Mouse (Mus musculus) gastrocnemius, postnatal 36 days (tissue): ENCODE data around the gene Zbed5. TPM values are rescaled to one million over a fixed set of nuclear protein-coding genes. Genes with fewer than 3 reads are reported as not detected.
A peak's percentile ranks its signal among the peaks of the same experiment; 100 is the strongest.
"Not testable (repeated sequence)": the region's sequence is repeated elsewhere in the genome, so short reads cannot be mapped to it uniquely, and the experiment has no call there.

Source experiments
- DNase-seq, 2 experiments: peaks; one replicate each; pipeline ENCODE4 v3.0.0; 2022
- intact Hi-C: fragments of 180-260 bp; cut with DNase I; formaldehyde crosslinking; loops from one replicate; pipeline ENCODE4 v1.15.1; 2025
- total RNA-seq, 2 experiments: library from RNA; stranded (reverse); gene quantifications; 2 replicates each; pipeline ENCODE4 v1.2.3; 2021

Zbed5 gene
- total RNA-seq, 2 experiments from 2014 or later = 0.23 to 0.27 TPM

- DNase-seq = no peak
Observed at GRCm38 (mm10) chr5:129907775-129908174, 12.3 kb downstream of the Zbed5 start.

GRCm38 (mm10) chr5:129908242-129908965, 12.9 kb downstream of the Zbed5 start, which contains the start of gene Nupr1l:
Gene Nupr1l (plus strand): TSS chr5:129908540.
- intact Hi-C loops = no loop called here
- DNase-seq = peak; percentile 80 to 85

More at GRCm38 (mm10) chr5:129907775-129908174, 12.3 kb downstream of the Zbed5 start:
- intact Hi-C loops = no loop called here

GRCm38 (mm10) chr5:129909147-129909546, 13.6 kb downstream of the Zbed5 start:
- intact Hi-C loops = no loop called here
- no peak for DNase-seq

GRCm38 (mm10) chr5:129909591-129909990, 14.1 kb downstream of the Zbed5 start:
- intact Hi-C loops = no loop called here
- DNase-seq = no peak

- no peak for DNase-seq
- intact Hi-C loops = loop anchor here (5.0 to 10.0 kb wide), 2 partner anchors 63 to 241 kb away; no protein-coding TSS in a partner anchor
Observed at GRCm38 (mm10) chr5:129914024-129914423, 18.5 kb downstream of the Zbed5 start.

GRCm38 (mm10) chr5:129915491-129915890, 20.0 kb downstream of the Zbed5 start:
- not testable (repeated sequence) for DNase-seq
- intact Hi-C loops = loop anchor here (10.0 kb wide), 1 partner anchor 239 kb away; no protein-coding TSS in a partner anchor

GRCm38 (mm10) chr5:129918065-129918651, 22.6 kb downstream of the Zbed5 start:
- intact Hi-C loops = loop anchor here (10.0 kb wide), 1 partner anchor 237 kb away; no protein-coding TSS in a partner anchor
- DNase-seq = no peak

- DNase-seq = no peak
- intact Hi-C loops = loop anchor here (10.0 kb wide), 1 partner anchor 236 kb away; no protein-coding TSS in a partner anchor
Observed at GRCm38 (mm10) chr5:129918752-129919151, 23.2 kb downstream of the Zbed5 start.

GRCm38 (mm10) chr5:129919320-129919719, 23.8 kb downstream of the Zbed5 start:
- no peak for DNase-seq

GRCm38 (mm10) chr5:129921972-129922371, 26.4 kb downstream of the Zbed5 start:
- intact Hi-C loops = no loop called here
- no peak for DNase-seq

More at GRCm38 (mm10) chr5:129919320-129919719, 23.8 kb downstream of the Zbed5 start:
- intact Hi-C loops = loop anchor here (10.0 kb wide), 1 partner anchor 235 kb away; no protein-coding TSS in a partner anchor

- DNase-seq = no peak
- intact Hi-C loops = no loop called here
Observed at GRCm38 (mm10) chr5:129924820-129925452, 29.4 kb downstream of the Zbed5 start.

- DNase-seq = no peak
- intact Hi-C loops = no loop called here
Observed at GRCm38 (mm10) chr5:129925933-129926332, 30.4 kb downstream of the Zbed5 start.

- intact Hi-C loops = no loop called here
- no peak for DNase-seq
Observed at GRCm38 (mm10) chr5:129929924-129930855, 34.7 kb downstream of the Zbed5 start.

- DNase-seq = no peak
- intact Hi-C loops = no loop called here
Observed at GRCm38 (mm10) chr5:129936941-129937340, 41.4 kb downstream of the Zbed5 start.

GRCm38 (mm10) chr5:129940281-129940680, 44.8 kb downstream of the Zbed5 start:
- DNase-seq = no peak
- intact Hi-C loops = no loop called here

- DNase-seq = no peak
- intact Hi-C loops = no loop called here
Observed at GRCm38 (mm10) chr5:129940736-129941494, 45.4 kb downstream of the Zbed5 start.

GRCm38 (mm10) chr5:129941495-129942045, 46.0 kb downstream of the Zbed5 start, which contains the start of gene Vkorc1l1:
Gene Vkorc1l1 (plus strand): TSS chr5:129941970.
- DNase-seq = peak; percentile 98
- intact Hi-C loops = no loop called here

GRCm38 (mm10) chr5:129942073-129942939, 46.8 kb downstream of the Zbed5 start:
- intact Hi-C loops = not testable (repeated sequence)
- peak; percentile 6 to 31 for DNase-seq
